Mouse (Mus musculus) monocyte, adult 5-6 weeks (primary cell): ENCODE results near the gene Vps4a. TPM values are rescaled to one million over a fixed set of nuclear protein-coding genes. Genes with fewer than 3 reads are reported as not detected.
"Not testable (repeated sequence)": the region's sequence is repeated elsewhere in the genome, so short reads cannot be mapped to it uniquely, and the experiment has no call there.

Source experiments
- ATAC-seq: fragments of 153-309, 156-312 bp; replicated peaks from 2 replicates; pipeline ENCODE4 v1.8.0; 2017; ENCODE audit warnings: mild to moderate bottlenecking; ENCODE audit not compliant: low TSS enrichment, insufficient number of reproducible peaks, severe bottlenecking, poor library complexity, low FRiP score
- total RNA-seq: library from RNA; stranded (forward); fragments of 200-1000, 200-491, 200-594 nt; gene quantifications from 3 replicates; pipeline ENCODE4 v1.2.3, GENCODE M21; 2017

The Vps4a gene
- 44.7 to 57.3 TPM (median 45.4 TPM) in 3 replicates for total RNA-seq

DNA sequence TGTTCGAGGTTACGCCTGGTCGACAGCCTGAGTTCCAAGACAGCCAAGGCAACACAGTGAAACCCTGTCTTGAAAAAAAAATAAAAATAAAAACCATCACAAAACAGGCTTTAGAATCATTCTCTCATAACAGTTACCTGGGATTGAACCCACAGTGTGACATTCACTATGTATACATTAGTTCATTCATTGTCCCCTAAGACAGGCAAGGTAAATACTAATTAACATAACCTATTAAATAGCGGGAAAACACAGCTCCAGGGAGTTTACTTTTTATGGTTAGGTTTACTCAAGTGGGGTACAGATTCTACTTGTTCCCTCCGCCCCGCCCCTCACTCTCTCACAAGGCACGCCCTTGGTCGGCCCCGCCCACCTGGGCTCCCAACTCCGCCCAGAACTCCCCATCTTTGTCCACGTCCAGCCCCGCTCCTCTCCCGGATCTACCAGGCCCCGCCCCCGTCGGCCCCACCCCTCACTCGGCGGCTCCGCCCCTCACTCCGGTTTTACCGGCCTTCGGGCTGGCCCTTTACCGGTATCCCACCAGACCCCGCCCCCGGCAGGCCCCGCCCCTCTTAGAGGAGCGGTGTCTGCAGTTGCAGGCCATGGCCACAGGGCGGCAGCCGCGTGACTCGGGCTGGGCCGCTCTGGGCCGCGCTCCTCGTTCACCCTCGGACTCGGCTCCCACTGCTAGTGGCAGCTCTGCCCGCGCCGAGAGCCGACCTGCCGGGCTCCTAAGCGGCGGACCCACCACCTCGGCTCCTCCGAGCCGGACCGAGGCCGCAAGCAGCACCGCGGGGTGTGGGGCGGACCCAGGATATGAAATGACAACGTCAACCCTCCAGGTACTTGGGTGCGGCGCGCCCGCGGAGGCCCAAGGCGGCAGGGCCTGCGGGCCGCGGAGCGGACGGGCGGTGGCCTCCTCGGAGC lies at the start of gene Vps4a:
Vps4a (plus strand) TSS at position 573 of the 927 bp plus-strand sequence.
- ATAC-seq: peak; percentile 82

DNA sequence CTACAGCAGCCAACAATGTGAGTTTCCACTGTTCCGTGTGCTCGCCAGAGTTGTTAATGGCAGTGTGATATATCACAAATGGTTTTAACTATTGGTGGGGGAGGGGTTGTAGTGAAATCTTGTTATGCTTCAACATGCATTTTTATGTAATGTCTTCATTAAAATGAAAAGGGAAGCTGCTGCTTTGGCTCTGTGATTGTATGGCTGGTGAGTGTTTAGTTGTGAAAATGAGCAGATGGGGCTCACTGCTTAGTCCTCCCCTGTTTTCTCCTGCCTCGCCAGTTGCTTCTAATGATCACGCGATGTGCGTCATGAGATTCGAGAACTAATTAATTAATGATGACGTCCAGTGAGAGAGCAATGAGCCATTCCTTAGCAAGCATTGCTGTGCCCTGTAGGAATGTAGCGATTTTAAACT lies 45.6 kb upstream of the Vps4a start:
- ATAC-seq: no peak

DNA sequence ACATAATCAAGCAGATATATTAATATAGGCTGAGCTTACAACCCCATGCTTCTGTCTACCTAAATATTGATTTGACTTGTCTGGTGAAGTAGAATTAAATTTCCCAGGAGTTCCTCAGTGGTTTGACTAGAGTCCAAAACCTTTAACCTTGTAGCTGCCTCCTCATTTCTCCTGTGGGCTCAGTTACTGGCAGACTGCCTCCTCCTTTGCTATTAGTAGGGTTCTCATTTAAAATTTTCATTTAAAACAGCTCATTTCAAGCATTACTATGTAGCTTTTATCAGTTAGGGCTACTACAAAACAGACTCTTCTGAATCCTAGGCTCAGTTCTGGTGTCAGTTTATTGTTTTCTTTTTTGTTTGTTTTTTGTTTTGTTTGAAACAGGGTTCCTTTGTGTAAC lies 45.1 kb upstream of the Vps4a start:
- ATAC-seq: no peak

DNA sequence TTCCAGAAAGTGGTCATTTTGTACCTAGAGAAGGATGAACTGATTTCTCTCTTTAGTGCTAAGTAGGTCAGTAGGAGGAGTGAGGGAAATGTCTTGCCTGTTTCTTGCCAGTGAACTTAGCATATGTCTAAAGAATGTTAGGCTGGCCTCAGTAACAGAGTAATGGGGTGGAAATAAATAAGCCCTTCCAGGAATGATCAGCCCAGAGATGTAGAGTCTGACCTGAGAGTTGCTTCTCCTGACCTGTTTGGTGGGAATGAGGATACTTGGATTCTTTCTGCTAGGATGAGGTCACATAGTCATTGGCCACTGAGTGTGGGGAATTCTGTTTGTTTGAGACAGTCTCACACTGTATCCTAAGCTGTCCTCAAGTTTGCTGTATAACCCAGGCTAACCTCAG lies 43.5 kb upstream of the Vps4a start:
- ATAC-seq: no peak

DNA sequence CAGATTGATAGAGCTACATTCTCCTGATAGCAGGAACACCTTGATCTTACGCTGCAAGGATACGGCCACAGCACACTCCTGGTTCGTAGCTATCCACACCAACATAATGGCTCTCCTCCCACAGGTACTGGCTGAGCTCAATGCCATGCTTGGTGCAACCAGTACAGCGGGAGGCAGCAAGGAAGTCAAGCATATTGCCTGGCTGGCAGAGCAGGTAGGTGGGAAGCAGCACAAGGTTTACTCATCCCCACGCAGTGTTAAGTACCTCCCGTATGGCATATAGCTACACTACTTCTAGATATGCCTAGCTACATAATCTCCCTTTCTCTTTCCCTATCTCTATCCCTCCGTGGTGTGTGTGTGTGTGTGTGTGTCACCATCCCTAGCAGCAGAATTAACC lies 39.6 kb upstream of the Vps4a start:
- ATAC-seq: no peak

DNA sequence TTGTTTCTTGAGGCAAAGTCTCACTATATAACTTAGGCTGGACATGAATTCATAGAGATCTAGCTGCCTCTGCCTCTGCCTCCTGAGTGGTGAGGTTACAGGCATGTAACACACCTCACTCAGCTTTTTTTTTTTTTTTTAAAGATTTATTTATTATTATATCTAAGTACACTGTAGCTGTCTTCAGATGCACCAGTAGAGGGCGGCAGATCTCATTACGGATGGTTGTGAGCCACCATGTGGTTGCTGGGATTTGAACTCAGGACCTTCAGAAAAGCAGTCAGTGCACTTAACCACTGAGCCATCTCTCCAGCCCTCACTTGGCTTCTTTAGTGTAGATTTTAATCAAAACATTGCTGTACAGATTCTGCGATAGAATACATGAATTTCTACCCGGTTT lies 34.7 kb upstream of the Vps4a start:
- not testable (repeated sequence) for ATAC-seq

DNA sequence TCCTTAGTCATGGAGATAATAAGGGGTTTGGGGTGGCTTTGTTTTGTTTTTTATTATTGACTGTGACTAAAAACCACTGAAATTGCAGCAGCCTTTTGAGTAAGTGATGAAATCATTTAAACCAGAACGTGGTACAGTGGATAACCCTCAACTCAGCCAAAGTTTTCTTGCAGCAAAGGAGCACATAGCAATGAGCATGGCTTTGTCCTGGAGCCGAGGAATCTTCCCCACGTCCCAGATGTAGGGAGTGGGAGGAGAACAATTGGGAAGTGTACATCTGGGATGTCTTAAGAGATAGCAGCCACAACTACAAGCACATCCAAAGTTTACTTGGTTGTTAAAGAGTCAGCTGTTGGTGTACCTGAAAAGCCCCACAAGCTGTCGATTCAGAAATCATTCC lies 33.6 kb upstream of the Vps4a start:
- ATAC-seq: no peak

DNA sequence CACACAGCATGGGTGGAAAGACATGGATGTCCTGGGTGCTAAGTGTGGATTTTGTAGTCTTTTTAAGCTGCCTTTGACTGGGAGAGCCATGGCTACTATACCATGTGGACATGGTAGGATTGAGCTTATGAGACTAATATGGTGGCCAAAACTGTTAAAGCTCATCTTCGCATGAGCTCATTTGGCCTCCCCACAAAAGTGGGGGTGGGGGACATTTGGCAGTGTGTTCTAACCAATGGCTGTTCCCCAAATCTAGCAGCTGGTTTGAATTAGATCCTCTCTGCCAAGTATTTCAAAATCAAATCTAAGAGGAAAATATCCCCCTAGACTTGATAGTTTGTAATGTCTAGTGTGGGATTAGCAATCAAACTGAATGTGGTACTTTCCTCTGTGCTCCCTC lies 32.0 kb upstream of the Vps4a start:
- no peak for ATAC-seq

DNA sequence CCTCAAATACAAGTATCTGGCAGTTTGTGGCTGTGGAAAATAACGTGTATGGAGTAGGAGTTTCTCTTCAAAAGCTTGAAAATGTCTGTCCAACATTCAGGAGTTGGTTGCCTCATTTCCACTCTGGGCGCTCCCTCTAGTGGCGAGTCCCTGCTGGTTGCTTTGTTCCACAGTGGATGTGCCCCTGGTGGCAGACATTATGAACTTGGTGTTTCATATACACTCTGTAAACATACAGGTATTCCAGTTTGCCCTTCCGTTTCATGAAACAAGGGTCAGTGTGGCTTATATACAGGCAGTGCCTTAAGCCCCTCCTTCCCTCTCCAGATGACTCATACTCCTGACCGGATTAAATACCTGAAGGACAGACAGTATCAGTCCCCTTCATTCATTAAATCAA lies 28.5 kb upstream of the Vps4a start:
- peak; percentile 93 for ATAC-seq

DNA sequence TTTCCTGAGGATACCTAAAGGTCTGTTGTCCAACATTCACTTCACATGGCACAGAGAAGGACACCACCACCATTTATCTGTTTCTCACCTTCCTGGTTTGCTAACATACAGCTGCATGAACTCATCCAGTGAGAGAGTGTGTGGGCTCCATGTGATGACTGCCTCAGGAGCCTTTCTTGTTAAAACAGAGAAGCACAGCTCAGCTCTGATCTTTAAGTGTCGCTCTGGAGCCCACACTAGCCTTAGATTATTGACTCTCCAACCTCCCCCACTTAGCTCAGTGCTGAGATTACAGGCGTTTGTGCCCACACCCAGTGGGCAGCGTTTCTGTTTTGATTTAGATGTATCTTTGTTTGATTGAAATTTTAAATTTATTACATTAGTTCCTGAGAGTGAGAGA lies 23.2 kb upstream of the Vps4a start:
- ATAC-seq: no peak

DNA sequence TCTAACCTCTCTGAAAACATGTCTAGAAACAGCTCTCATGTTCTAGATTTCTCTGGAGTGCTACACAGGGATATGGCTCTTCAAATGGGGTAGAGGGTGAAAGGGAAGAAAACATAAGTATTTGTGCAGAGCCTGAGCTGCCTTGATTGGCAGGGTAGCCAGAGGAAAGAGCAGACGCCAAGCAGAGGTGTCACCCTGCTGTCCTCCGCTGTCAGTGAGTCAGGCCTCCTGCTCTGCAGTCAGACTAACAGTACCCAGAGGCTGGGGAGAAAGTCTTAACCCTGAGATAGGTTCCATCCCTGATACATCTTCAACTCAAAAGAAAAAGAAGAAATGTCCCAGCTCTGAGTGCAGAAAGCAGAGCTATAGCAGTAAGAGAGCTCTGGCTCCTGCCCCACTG lies 18.4 kb upstream of the Vps4a start:
- ATAC-seq: no peak

DNA sequence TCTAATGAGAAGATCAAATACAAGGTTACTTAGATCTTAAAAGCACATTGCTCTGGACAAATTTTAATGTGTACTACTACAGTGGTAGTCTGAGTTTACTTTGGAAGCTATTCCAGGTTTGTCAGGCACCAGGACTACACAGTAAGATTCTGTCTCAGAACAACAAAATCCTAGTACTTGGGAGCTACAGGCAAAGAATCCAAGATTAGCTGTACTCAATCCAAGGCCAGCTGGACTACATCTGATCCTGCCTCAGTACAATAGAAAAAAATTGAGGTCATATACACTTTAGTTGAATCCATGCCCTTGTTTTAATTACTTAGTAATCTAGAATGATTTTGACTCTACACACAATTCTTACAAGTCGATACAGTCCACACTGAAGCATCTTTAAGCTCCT lies 16.1 kb upstream of the Vps4a start:
- no peak for ATAC-seq

DNA sequence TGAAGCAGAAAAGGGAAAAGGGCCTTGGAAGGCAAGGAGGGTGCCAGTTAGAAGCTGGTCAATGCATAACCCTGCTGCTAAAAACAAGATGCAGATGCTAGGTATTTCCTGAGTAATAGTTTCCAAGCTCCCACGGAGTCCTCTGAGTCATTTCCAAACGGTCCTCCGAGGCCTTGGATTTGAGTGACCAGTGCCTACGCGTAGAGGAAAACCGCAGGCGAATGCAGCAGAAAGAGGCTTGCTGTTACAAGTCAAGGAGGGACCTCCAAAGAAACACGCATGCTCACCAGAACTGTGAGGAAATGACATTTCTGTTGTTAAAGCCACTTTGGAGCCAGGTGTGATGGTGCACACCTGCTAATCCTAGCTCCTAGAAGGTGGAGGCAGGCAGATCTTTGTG lies 7.5 kb upstream of the Vps4a start:
- no peak for ATAC-seq

DNA sequence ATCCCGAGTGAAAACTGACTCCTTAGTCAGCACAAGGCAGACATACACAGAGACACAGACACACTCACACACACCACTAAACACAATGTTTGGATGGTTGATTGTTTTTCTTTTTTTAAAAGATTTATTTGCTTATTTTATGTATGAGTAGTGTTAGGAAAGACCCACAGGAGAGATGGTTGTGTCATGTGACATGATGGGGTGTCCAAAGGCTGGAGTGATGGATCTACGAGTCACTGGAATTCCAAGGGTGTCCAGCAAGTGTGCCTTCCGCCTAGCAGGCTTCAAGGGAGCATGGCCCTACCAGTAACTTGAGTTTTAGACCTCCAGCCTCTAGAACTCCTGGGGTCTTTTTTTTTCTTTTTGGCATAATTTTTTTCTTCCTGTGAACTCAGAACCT lies 1.7 kb upstream of the Vps4a start:
- ATAC-seq: no peak

DNA sequence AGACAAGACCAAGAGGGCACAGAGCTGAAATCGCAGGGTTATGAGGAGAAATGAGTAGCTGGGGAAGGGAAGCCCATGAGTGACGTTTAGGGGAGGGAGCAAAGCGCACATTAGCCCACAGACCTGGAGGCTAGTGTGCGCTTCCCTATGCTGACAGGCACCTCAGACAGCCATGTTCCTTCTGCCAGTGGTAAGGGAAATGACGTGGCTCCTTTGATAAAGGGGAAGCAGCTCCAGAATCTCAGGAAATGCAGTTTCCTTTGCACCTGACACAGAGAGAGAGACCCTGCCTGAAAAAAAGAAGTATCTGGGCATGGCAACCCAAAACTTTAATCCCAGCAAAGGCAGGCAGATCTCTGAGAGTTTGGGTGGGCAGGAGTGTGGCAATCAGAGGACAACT lies 964 bp upstream of the Vps4a start:
- ATAC-seq: peak; percentile 48

DNA sequence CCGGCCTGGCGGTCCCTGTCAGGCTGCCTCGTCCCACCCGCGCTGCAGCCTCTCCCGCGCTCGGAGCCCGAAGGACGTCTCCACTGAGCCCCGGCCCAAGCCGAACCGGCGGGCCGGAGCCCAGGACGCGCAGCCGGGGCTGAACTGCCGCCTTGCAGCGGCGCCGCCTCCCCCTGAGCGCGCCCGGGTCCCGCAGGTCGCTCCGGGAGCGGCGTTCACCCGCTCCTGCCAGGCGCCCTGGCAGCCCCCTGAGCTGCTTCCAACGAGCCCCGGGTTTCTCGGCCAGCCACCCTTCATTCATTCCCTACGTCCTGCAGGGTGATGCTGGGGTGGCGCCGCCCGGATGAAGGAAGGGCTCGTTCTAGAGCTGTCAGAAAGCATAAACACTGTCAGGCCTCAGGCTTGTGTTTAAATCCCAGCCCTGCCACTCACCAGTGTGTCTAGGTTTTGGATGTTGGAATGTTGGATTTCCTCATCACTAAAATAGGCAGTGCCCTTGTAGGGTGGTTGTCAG lies 612 bp downstream of the Vps4a start:
- no peak for ATAC-seq

DNA sequence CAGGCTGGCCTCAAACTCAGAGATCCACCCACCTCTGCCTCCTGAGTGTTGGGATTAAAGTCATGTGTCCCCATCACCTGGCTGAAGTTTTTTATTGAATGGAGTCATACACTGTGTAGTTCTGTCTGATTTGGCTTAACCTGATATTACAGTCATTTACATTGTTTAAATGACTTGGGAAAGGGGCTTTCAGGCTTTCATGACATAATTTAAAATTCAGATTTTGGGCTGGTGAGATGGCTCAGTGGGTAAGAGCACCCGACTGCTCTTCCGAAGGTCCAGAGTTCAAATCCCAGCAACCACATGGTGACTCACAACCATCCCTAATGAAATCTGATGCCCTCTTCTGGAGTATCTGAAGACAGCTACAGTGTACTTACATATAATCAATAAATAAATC lies 2.6 kb downstream of the Vps4a start:
- not testable (repeated sequence) for ATAC-seq

DNA sequence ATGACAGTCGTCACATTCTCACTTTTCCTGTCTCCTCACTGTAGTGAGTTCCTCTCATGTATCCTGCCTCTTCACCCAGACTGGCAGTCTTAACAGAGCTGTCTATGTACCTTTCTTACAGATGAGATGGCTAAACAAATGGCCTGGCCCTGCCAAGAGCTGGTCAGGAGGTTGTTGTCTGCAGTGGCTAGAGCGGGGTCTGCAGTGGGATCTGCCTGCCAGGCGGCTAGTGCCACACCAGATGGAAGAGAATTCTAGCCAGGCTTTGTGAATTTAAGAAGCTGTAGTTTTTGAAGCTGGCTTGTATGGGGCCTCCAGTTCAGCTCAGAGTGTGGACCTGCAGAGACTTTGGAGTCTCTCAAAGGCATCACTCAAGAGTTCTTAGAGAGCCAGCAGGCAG lies 4.6 kb downstream of the Vps4a start:
- ATAC-seq: no peak

DNA sequence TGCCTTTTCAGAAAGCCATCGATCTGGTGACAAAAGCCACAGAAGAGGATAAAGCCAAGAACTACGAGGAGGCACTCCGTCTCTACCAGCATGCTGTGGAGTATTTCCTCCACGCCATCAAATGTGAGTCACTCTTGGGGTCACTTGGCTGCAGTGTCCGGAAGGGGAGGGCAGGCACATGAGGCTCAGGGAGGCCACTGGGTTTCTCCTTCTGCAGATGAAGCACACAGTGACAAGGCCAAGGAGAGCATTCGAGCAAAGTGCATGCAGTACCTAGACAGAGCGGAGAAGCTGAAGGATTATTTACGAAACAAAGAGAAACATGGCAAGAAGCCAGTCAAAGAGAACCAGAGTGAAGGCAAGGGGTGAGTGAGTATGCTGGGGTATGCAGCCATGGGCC lies 5.6 kb downstream of the Vps4a start:
- no peak for ATAC-seq

DNA sequence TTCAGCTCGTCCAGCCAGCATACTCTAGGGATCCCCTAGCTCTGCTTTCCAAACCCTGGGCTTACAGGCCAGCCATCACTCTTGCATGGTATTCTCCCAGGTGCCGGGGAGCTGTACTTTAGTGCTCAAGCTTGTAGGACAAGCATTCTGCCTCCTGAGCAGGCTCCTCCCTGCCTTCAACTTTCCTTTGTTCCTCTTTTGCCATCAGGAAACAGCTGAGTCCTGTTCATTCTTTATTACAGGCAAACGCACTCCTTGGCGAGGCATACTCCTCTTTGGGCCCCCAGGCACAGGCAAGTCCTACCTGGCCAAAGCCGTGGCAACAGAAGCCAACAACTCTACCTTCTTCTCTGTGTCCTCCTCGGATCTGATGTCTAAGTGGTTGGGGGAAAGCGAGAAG lies 9.6 kb downstream of the Vps4a start:
- no peak for ATAC-seq
